Mouse (Mus musculus) heart, adult 8-10 months (tissue): Measurements from ENCODE around the gene Rhoc. TPM values are rescaled to one million over a fixed set of nuclear protein-coding genes. Genes with fewer than 3 reads are reported as not detected.
"Not testable (repeated sequence)": the region's sequence is repeated elsewhere in the genome, so short reads cannot be mapped to it uniquely, and the experiment has no call there.

Experiments
- DNase-seq: peaks from one replicate; pipeline ENCODE4 v3.0.0; 2022; ENCODE audit warnings: low spot score
- total RNA-seq, 4 experiments: library from RNA; stranded (reverse); gene quantifications; 2 replicates each; pipeline ENCODE4 v1.2.4; 2022

The Rhoc gene
- total RNA-seq = 10 to 100 TPM; 64.8 to 83.5 (median 79.3) TPM

DNA sequence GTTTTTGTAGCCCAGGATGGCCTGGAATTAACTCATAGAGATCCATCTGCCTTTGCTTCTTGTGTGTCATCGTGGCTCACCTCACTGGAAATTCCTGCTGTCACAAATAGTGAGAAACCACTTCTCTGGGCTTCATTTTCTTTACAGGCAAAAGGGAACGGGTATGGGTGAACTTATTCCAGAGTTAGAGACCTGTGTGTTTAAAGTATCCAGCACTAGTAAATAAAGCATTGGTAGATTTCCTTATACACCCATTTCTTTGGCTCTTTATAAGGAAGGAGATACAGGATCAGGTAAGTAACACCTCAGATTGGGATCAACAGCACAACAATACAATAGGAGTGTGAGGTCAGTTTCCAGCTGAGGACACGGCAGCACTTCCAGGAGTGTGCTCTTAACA lies at the start of gene Rhoc:
Gene Rhoc (plus strand): TSS at position 301 of the 400 bp plus-strand sequence.
- DNase-seq = no peak

- DNase-seq = no peak
Observed at GRCm38 (mm10) chr3:104741954-104742353, 46.2 kb upstream of the Rhoc start.

GRCm38 (mm10) chr3:104743161-104743560 lies 45.0 kb upstream of the Rhoc start:
- DNase-seq = no peak

GRCm38 (mm10) chr3:104743864-104744263 lies 44.3 kb upstream of the Rhoc start:
- no peak for DNase-seq

- DNase-seq = not testable (repeated sequence)
Observed at GRCm38 (mm10) chr3:104752845-104753244, 35.3 kb upstream of the Rhoc start.

DNA sequence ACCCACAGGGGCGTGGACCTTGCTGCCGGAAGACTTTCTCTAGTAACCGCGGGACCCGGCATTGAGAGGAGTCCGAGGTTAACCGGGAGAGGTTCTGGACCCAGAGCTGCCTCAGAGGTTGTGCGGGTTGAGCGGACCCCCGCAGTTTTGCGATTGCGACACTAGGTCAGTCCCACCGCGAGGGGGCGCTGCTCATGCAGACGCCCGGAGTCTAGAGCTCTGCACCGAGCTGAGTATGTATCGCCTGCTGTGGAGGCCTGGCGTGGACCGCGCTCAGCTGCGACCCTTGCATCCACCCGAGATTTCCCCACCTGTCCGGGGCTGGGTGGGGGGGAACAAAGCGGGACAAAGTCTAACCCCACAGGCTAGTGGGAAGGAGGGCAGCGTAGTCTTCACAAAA lies 29.8 kb upstream of the Rhoc start:
- peak; percentile 28 for DNase-seq

DNA sequence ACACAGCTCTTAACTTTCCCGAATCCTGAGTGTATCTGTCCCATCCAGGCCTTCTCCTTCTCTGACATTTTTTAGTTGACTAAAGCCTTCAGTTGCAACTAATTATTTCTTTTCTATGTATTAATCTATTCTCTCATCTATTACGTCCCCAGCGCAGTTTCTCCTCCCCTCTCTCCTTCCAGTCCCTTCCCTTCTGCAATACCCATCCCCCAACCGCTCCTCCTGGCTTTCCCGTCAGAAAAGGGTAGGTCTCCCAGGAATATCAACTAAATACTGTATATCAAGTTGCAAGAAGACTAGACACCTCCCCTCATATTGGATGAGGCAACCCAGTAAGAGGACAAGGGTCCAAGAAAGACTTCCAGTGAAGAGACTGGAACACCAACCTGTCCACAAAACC lies 29.3 kb upstream of the Rhoc start:
- DNase-seq = no peak

DNA sequence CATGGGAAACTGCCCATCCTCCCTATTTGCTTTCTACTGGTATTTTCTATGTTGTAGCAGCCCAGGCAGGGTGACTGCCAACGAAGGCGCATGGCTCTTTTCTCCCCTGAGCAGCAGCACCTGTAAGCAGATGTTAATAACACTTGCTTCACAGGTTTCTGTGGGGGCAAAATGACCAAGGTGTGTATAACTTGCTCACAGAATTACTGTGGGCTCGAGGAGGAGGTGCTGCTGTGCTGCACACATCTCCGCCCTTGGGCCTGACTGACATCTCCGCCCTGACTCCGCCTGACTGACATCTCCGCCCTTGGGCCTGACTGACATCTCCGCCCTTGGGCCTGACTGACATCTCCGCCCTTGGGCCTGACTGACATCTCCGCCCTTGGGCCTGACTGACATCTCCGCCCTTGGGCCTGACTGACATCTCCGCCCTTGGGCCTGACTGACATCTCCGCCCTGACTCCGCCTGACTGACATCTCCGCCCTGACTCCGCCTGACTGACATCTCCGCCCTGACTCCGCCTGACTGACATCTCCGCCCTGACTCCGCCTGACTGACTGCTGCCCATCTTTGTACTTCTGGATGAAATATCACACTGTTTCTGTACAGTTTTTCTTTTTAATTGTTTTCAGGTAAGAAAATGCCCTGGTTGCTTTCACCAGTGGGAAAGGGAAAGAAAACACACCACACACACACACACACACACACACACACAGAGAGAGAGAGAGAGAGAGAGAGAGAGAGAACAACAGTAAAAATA lies 25.9 kb upstream of the Rhoc start:
- DNase-seq = not testable (repeated sequence)

- DNase-seq = no peak
Observed at GRCm38 (mm10) chr3:104765021-104765420, 23.2 kb upstream of the Rhoc start.

DNA sequence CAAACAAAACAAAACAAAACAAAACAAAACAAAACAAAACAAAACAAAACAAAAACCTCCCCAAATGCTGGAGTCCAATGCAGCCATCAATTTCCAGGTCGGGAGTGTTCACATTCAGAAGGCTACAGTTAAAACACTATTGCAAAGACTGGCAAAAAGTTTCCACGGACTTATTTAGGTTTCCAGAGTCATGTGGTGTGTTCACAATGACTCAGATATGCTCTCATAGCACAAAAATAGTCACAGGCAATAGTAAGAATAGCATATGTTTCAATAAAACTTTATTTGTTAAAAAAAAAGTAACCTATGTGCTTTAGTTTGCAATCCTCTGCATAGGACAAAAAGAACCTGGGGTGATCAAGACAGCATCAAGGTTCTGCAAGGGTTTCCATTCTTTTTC lies 21.0 kb upstream of the Rhoc start:
- no peak for DNase-seq

DNA sequence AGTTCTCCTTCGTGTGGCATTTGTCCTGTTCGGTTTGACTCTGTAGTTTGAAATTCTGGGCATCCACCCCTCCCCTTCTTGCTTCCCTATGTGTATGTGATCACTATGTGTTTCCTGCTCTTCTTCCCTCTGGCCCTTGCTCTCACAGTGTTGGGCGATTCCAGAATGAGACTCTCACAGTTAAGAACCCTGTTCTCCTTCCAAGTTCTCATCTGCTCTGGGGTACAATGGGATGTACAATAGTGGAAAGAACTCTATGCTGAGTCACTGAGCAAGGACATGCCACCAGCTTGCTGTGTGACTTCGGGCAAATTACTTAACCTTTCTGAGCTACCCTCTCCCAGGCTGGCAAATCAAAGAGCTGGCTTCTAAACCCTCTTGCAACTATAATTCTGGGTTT lies 20.5 kb upstream of the Rhoc start:
- DNase-seq = no peak

DNA sequence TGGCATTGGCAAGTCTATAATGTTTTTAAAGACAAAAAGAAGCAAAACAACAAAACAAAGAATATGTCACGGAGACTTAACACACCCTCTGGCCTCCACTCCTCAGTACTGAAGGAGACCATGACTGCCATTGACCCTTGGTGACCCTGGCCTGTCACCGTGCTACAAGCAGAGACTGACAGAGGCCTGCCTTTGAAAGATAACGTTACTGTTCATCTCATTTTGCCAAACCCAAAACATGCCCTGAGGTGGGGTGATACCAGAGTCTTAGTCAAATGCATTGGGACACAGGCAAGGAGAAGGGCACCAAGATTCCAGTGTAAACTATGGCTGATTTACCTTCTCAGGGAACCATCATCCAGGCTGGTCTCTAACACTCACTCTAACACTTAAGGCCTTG lies 19.0 kb upstream of the Rhoc start:
- no peak for DNase-seq

DNA sequence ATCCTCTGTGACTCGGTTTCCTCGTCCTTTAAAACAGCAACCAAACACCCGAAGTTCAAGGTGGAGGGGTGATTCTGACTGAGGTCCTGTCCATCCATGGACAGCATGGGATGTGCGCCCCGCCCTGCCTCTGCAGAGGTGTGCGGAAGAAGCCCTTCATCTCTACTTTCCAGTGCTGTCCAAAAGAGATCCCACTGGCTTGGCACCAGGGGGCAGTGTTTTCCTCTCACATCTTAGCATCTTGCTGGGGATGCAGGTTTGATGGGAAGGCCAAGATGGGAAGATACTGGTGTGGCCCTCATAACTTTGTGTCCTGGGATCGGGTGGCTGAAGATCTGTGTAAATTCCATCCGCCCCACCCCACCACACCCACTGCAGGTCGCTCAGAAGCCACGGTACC lies 18.1 kb upstream of the Rhoc start:
- DNase-seq = peak; percentile 32

GRCm38 (mm10) chr3:104770918-104771317 lies 17.3 kb upstream of the Rhoc start:
- no peak for DNase-seq

GRCm38 (mm10) chr3:104771460-104771859 lies 16.7 kb upstream of the Rhoc start:
- DNase-seq = no peak

GRCm38 (mm10) chr3:104773301-104773700 lies 14.9 kb upstream of the Rhoc start:
- no peak for DNase-seq

DNA sequence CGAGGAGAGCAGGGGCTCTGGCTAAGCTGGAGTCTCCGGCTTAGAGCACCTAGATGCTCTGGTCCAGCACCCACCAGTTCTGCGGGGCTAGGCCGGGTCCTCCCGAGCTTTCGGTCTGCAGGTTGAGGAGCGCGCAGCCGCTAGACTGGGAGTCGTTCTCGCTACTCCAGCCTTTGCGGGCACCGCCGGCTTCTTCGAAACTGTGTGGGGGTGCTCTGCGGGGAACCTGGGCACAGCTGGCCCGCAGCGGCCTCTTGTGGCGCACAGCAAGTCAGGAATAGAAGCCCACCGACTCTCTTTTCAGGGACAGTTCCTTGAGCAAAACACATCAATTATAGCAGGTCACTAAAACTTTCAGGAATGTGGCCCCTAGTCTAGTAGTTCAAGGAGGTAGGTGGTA lies 10.8 kb upstream of the Rhoc start:
- no peak for DNase-seq

GRCm38 (mm10) chr3:104779949-104780348 lies 8.2 kb upstream of the Rhoc start:
- DNase-seq = peak; percentile 36

DNA sequence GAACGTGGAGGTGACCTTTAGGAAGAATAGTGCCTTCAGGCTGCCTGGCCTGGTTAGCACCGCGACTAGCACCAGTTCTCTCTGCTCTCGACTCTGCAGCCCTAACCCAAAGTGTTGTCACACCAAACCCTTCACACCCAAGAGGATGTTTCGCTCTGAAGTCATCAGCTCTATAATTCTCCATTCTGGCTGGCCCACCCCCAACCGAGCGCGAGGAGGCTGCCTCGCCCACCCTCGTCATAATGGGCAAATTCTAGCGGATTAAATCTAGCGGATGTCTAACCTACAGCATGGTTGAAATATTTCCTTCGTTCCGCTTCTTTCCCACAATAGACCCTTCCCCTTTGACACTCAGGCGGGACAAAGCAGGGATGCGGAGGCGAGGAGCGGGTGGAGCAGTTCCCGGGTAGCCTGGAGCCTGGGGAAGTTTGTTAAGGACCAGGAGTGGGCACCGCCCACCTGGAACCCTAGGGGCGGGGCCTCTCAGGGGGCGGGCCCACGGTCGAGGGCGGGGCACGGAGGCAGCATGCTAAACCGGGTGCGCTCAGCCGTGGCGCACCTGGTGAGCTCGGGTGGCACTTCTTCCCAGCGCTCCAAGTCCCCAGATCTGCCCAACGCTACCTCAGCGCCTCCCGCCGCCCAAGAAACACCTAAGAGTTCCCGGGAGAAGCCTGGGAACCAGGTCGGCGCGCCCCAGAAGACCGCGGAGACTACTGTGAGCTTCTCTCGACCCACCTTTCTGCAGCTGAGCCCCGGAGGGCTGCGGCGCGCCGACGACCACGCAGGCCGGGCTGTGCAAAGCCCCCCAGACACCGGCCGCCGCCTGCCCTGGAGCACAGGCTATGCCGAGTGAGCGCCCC lies 7.4 kb upstream of the Rhoc start, which contains the start of gene Ppm1j:
Gene Ppm1j (plus strand): TSS at position 496 of the 860 bp plus-strand sequence.
- peak; percentile 77 for DNase-seq

- DNase-seq = peak; percentile 60
Observed at GRCm38 (mm10) chr3:104781471-104781903, 6.7 kb upstream of the Rhoc start, which contains the start of gene Fam19a3. Gene Fam19a3, minus strand, starts transcription at chr3:104781840.

DNA sequence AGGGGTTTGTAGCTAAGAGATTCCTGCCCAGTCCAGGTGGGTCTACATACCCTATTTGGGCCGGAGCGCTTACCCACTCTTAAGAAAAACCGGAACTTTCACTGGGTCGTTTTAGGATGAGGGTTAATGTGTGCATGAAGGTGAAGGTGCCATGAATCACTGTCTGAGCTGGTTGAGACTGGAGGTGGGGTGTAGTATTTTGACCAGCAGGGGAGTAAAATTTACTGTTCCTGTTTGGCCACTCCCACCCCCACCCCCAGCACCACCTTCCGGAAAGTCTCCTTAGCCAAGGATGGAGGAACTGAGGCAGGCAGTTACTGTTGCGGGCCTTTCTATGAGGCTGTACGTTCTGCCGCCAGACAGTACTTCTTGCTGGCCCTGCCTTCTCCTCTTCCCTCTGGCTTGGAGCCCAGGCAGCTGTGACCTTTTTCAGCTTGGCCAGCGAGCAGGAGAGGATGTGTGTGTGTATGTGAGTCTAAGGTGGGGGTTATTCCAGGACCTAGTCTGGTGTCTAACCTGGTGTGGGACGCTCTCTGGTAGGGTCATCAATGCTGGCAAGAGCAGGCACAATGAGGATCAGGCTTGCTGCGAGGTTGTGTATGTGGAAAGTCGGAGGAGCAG lies 6.0 kb upstream of the Rhoc start:
- peak; percentile 82 for DNase-seq

DNA sequence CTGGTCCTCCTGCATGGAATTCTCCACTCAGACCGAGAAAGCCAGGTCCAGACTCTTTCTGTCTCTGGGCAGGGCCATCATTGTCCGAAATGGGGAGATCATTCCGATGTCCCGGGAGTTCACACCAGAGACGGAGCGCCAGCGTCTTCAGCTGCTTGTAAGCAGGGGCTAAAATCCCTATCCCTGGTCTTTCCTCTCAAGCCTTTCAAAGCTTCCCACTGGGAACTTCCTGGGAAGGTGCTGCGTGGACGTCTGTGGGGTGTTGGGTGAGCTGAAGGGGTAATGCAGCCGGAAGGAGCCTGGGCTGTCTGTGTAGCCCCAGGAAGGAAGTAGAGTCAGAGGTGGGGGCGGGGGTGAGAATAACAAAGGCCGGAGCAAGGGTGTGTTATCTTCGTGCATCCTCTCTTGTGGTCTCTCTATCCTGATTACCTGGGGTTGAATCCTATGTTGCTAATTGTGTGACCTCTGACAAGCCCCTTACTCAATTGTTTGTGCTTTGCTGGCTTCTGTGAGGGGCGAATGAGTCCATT lies 4.1 kb upstream of the Rhoc start:
- no peak for DNase-seq
